Mouse (Mus musculus): ENCODE data around the gene Ddc.

GRCm38 (mm10) chr11:11881783-11882155 is 16.2 kb downstream of the Ddc start:
- TF ChIP-seq CTCF (IDR thresholded peaks at IDR 0.05; ENCODE audit: low read depth, low read length), result no peak
- TF ChIP-seq TAL1 (conservative IDR thresholded peaks at IDR 0.05; ENCODE audit: low read depth, low read length), result no peak
- TF ChIP-seq GATA1 (IDR thresholded peaks at IDR 0.05; ENCODE audit: borderline replicate concordance, low read length), result no peak
- TF ChIP-seq POLR2AphosphoS5 (IDR thresholded peaks at IDR 0.05; ENCODE audit: insufficient replicate concordance, low read depth, low read length), result no peak
- TF ChIP-seq GATA2 (IDR thresholded peaks at IDR 0.05; ENCODE audit: borderline replicate concordance, low read depth, low read length), result no peak
